10 mouse cellular contexts compared by ENCODE assay signal in genomic region chr4:133176761-133177403, GRCm38 (mm10). TPM values are rescaled to one million over a fixed set of nuclear protein-coding genes. Genes with fewer than 3 reads are reported as not detected.
DNase-seq lines count a peak whose midpoint lies in the region; ATAC-seq and TF ChIP-seq lines count a peak whose summit lies in the region.
"Had no signal": no experiment of that assay in that cellular context is flagged by ENCODE, and none has a peak within 500 bp of the region (broad histone marks: within the 10 kb centered on the region; RNA-seq: fewer than 3 reads in every experiment).

No protein-coding gene starts in this region.

- no peak for TF ChIP-seq POLR2A in heart, adult 2 months (IDR thresholded peaks at IDR 0.05; ENCODE audit: insufficient read depth, low read depth, low read length)
- no peak for TF ChIP-seq POLR2A in testis, adult 2 months (IDR thresholded peaks at IDR 0.05; ENCODE audit: control insufficient read depth, low read depth, low read length)

- no peak overlapping the region; the same call in 1 of the 2 replicates for H3K4me2 ChIP-seq in limb, embryonic 13.5 days (replicated peaks)

- WGBS in heart, adult 2 months, result 61% methylated on average over 18 of the region's 18 CpGs
- 68% methylated on average over 18 of the region's 18 CpGs for WGBS in limb, embryonic 13.5 days

- H3K4me3 ChIP-seq in heart, adult 2 months, result no peak overlapping the region
- H3K4me3 ChIP-seq in testis, adult 2 months (ENCODE audit: control insufficient read depth, low read depth, low read length), result peak overlapping the region; percentile 13
- H3K4me3 ChIP-seq in limb, embryonic 13.5 days, result no peak overlapping the region

- no peak for DNase-seq in heart, adult 2 months
- DNase-seq in heart, postnatal 4 days, result no peak
- no peak for DNase-seq in testis, postnatal 14 days (ENCODE audit: low spot score)
- peak; percentile 61 for DNase-seq in telencephalon, adult 2 months (ENCODE audit: low read depth, low spot score)
- no peak for DNase-seq in cerebellum, adult 9-10 months

- peaks cover 48% of the 10 kb centered on the region for H3K36me3 ChIP-seq in heart, adult 2 months (ENCODE audit: control insufficient read depth, insufficient read depth, low read length)
- H3K36me3 ChIP-seq in testis, adult 2 months (ENCODE audit: control insufficient read depth, insufficient read depth, low read length), result no peaks in the 10 kb centered on the region
- peaks cover 41% of the 10 kb centered on the region for H3K36me3 ChIP-seq in limb, embryonic 13.5 days

- peak overlapping the region; percentile 85 for H3K27ac ChIP-seq in heart, adult 2 months
- H3K27ac ChIP-seq in testis, adult 2 months (ENCODE audit: control insufficient read depth, insufficient read depth, low read depth, low read length), result no peak overlapping the region; the same call in 1 of the 2 replicates
- H3K27ac ChIP-seq in limb, embryonic 13.5 days, result peak overlapping the region; percentile 49

- ATAC-seq in limb, embryonic 13.5 days (ENCODE audit: low FRiP score, low read depth), result no peak
- no peak for ATAC-seq in activated CD4-positive, CD25-positive, alpha-beta regulatory T cell, adult 4 months

- no peaks in the 10 kb centered on the region for H3K27me3 ChIP-seq in heart, adult 2 months (ENCODE audit: control insufficient read depth, insufficient read depth, low read length)
- no peaks in the 10 kb centered on the region for H3K27me3 ChIP-seq in testis, adult 2 months (ENCODE audit: control insufficient read depth, insufficient read depth, low read length)
- no peaks in the 10 kb centered on the region for H3K27me3 ChIP-seq in limb, embryonic 13.5 days
- H3K27me3 ChIP-seq: CH12.LX had no signal

- peaks cover 12% of the 10 kb centered on the region for H3K79me2 ChIP-seq in heart, adult 2 months (replicated peaks; ENCODE audit: control insufficient read depth, insufficient read depth, low read length)

- no peak for TF ChIP-seq EP300 in heart, adult 2 months (IDR thresholded peaks at IDR 0.05; ENCODE audit: insufficient read depth, low read depth, low read length)

- no peak for TF ChIP-seq CTCF in heart, adult 2 months (IDR thresholded peaks at IDR 0.05)
- TF ChIP-seq CTCF in testis, adult 2 months (IDR thresholded peaks at IDR 0.05; ENCODE audit: control insufficient read depth, insufficient read depth, insufficient replicate concordance, low read depth, low read length), result no peak

- H3K4me1 ChIP-seq in heart, adult 2 months (ENCODE audit: control insufficient read depth, insufficient read depth, low read length), result peaks cover 43% of the 10 kb centered on the region
- peaks cover 5% of the 10 kb centered on the region for H3K4me1 ChIP-seq in testis, adult 2 months (ENCODE audit: control insufficient read depth, insufficient read depth, low read length)
- peaks cover 31% of the 10 kb centered on the region for H3K4me1 ChIP-seq in limb, embryonic 13.5 days

- no peak overlapping the region for H3K9ac ChIP-seq in heart, adult 2 months (ENCODE audit: low read depth, low read length)
- peak overlapping the region; percentile 21; the same call in 1 of the 2 replicates for H3K9ac ChIP-seq in limb, embryonic 13.5 days

- no peaks in the 10 kb centered on the region for H3K9me3 ChIP-seq in limb, embryonic 13.5 days

- intact Hi-C loops in heart, adult 2 months (cut with DNase I), result no loop called here

RNA-seq across cellular contexts. Expression of gene Cd164l2, which starts 35.0 kb away (rescaled TPM):
- total RNA-seq in heart, adult 2 months (2021), result not detected
- polyA plus RNA-seq in heart, adult 2 months (2012; rRNA removed), result 0.53 and 0.66 TPM in 2 replicates
- total RNA-seq in heart, postnatal 4 days (2021), result not detected
- 10.0 and 10.7 TPM in 2 replicates for polyA plus RNA-seq in testis, adult 2 months (2012; rRNA removed)
- 2.8 and 5.9 TPM in 2 replicates for polyA plus RNA-seq in limb, embryonic 13.5 days (2015; fragmentation: Nextera tagmentation; extraction: Ambion mirVana)
- polyA plus RNA-seq in activated CD4-positive, CD25-positive, alpha-beta regulatory T cell, adult 4 months (2017; shearing (Covaris generic)), result not detected
- total RNA-seq: CH12.LX; megakaryocyte-erythroid progenitor cell, adult 5-6 weeks had no signal

RNA-seq across cellular contexts. Expression of gene Gpr3, which starts 35.5 kb away (rescaled TPM):
- total RNA-seq in heart, adult 2 months (2021), result under 1 TPM in 1 of 2 experiments, not detected in 1; 0.11 TPM
- 0.15 and 0.37 TPM in 2 replicates for polyA plus RNA-seq in heart, adult 2 months (2012; rRNA removed)
- under 1 TPM; 0.20 to 0.45 TPM for total RNA-seq in heart, postnatal 4 days (2021)
- 7.0 and 9.2 TPM in 2 replicates for polyA plus RNA-seq in testis, adult 2 months (2012; rRNA removed)
- 0.32 and 0.38 TPM in 2 replicates for polyA plus RNA-seq in limb, embryonic 13.5 days (2015; fragmentation: Nextera tagmentation; extraction: Ambion mirVana)
- not detected for polyA plus RNA-seq in activated CD4-positive, CD25-positive, alpha-beta regulatory T cell, adult 4 months (2017; shearing (Covaris generic))
- total RNA-seq: megakaryocyte-erythroid progenitor cell, adult 5-6 weeks had no signal

RNA-seq across cellular contexts. Expression of gene Wasf2, which starts 46.6 kb away (rescaled TPM):
- total RNA-seq in heart, adult 2 months (2021), result 10 to 100 TPM; 77.5 to 83.8 TPM
- 34.6 and 39.7 TPM in 2 replicates for polyA plus RNA-seq in heart, adult 2 months (2012; rRNA removed)
- 100 to 1,000 TPM; 141 to 149 TPM for total RNA-seq in heart, postnatal 4 days (2021)
- 156 and 195 TPM in 2 replicates for polyA plus RNA-seq in testis, adult 2 months (2012; rRNA removed)
- polyA plus RNA-seq in limb, embryonic 13.5 days (2015; fragmentation: Nextera tagmentation; extraction: Ambion mirVana), result 114 and 132 TPM in 2 replicates
- 100 to 1,000 TPM in 1 of 2 experiments, 10 to 100 TPM in 1; 83.0 to 104 TPM for polyA plus RNA-seq in activated CD4-positive, CD25-positive, alpha-beta regulatory T cell, adult 4 months (2017; shearing (Covaris generic))
